8 mouse cellular contexts compared by ENCODE assay signal in the genomic region with DNA sequence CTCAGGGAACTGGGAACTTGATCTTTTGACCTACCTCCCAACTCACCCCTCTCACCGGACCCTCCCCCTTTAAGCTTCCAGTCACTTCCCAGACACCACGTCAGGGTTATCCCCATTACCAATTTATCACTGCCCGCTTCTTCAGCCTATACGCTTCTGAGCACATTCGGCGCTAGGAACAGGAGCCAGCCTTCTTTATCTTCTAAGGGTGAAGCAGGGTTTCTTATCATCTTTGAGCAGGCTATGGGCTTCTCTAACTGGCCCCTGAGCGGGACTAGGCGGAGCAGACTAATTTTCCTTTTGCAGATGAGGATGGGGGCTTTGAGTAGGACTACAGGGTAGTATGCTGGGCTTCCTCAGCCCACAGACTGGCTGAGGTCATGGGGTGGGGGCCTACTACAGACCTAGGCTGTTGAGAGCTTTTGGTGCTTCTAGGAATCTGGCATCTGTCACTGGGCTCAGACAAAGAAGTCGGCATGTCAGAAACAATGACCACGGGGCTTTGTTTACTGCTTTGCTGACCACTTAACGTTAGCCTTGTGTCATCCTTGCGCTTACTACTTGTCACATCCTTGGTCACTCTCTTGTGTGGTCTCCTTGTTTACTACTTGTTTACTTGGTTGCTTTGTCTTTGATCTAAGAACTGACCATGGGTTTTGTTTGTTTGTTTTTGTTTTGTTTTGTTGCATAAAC. TPM values are rescaled to one million over a fixed set of nuclear protein-coding genes. Genes with fewer than 3 reads are reported as not detected.
A peak's percentile ranks its signal among the peaks of the same experiment; 100 is the strongest.
DNase-seq lines count a peak whose midpoint lies in the region; ATAC-seq and TF ChIP-seq lines count a peak whose summit lies in the region.

A gene (minus strand): TSS at position 169 of the 693 bp plus-strand sequence.

- no peak for TF ChIP-seq CTCF in liver, adult 2 months (IDR thresholded peaks at IDR 0.05; ENCODE audit: low read depth, low read length)
- TF ChIP-seq CTCF in stomach, postnatal 0 days (IDR thresholded peaks at IDR 0.05; ENCODE audit: low read depth): no peak

- 15% methylated on average over 12 of the region's 12 CpGs for WGBS in heart, embryonic 10.5 days
- WGBS in liver, adult 2 months: 55% methylated on average over 12 of the region's 12 CpGs
- WGBS in stomach, postnatal 0 days: 30% methylated on average over 12 of the region's 12 CpGs

- H3K9ac ChIP-seq in liver, adult 2 months (ENCODE audit: low read depth, low read length): peak within 1 kb of the TSS; percentile 78
- peak within 1 kb of the TSS; percentile 55 for H3K9ac ChIP-seq in stomach, postnatal 0 days (ENCODE audit: low read length)

- DNase-seq in heart, embryonic 10.5 days (ENCODE audit: low spot score): peak; percentile 86
- no peak for DNase-seq in heart, postnatal 4 days
- no peak for DNase-seq in urinary bladder, adult 2 months (ENCODE audit: low spot score)
- no peak for DNase-seq in urinary bladder, adult 18-20 months (ENCODE audit: low spot score in 2 of 2)
- DNase-seq in liver, adult 2 months (ENCODE audit: extremely low read depth, low read depth, low spot score): no peak
- no peak for DNase-seq in stomach, postnatal 0 days (ENCODE audit: low spot score)
- DNase-seq in layer of hippocampus, adult 11-12 months (ENCODE audit: low spot score): no peak
- DNase-seq in gastrocnemius, postnatal 25 days: no peak

- peaks cover 24% of the 10 kb centered on the region for H3K4me1 ChIP-seq in heart, embryonic 10.5 days
- H3K4me1 ChIP-seq in liver, adult 2 months (ENCODE audit: control insufficient read depth, insufficient read depth, low read length): peaks cover 17% of the 10 kb centered on the region
- peaks cover 3% of the 10 kb centered on the region; the same call in 1 of the 2 replicates for H3K4me1 ChIP-seq in stomach, postnatal 0 days (replicated peaks; ENCODE audit: control insufficient read depth, insufficient read depth)

- H3K4me3 ChIP-seq in heart, embryonic 10.5 days: peak within 1 kb of the TSS; percentile 42
- H3K4me3 ChIP-seq in liver, adult 2 months (ENCODE audit: insufficient read depth, low read depth, low read length): peak within 1 kb of the TSS; percentile 72
- peak within 1 kb of the TSS; percentile 38 for H3K4me3 ChIP-seq in stomach, postnatal 0 days (ENCODE audit: low read depth, low read length)

- no peak for TF ChIP-seq EP300 in stomach, postnatal 0 days (optimal IDR thresholded peaks at IDR 0.05)

- no peaks in the 10 kb centered on the region for H3K36me3 ChIP-seq in heart, embryonic 10.5 days
- H3K36me3 ChIP-seq in liver, adult 2 months (ENCODE audit: control insufficient read depth, insufficient read depth, low read length): no peaks in the 10 kb centered on the region
- no peaks in the 10 kb centered on the region for H3K36me3 ChIP-seq in stomach, postnatal 0 days (ENCODE audit: control insufficient read depth, insufficient read depth, low read length)

- H3K27ac ChIP-seq in heart, embryonic 10.5 days: peak within 1 kb of the TSS; percentile 85
- peak within 1 kb of the TSS; percentile 85 for H3K27ac ChIP-seq in liver, adult 2 months (replicated peaks; ENCODE audit: insufficient read depth, low read depth, low read length)
- H3K27ac ChIP-seq in stomach, postnatal 0 days (replicated peaks): peak within 1 kb of the TSS; percentile 71

- peak within 1 kb of the TSS; percentile 62 for H3K4me2 ChIP-seq in stomach, postnatal 0 days (replicated peaks; ENCODE audit: low read depth)

- ATAC-seq in stomach, postnatal 0 days (ENCODE audit: low FRiP score, low TSS enrichment): 0 out of 2 replicates have a peak, but pooled peaks have one; percentile 27

- no peaks in the 10 kb centered on the region; the same call in 1 of the 2 replicates for H3K79me2 ChIP-seq in liver, adult 2 months (ENCODE audit: control insufficient read depth, insufficient read depth, low read length)

- H3K9me3 ChIP-seq in heart, embryonic 10.5 days: no peaks in the 10 kb centered on the region
- no peaks in the 10 kb centered on the region for H3K9me3 ChIP-seq in stomach, postnatal 0 days (ENCODE audit: control insufficient read depth, low read length)

- 0 out of 2 replicates have a peak, but pooled peaks cover 14% of the 10 kb centered on the region for H3K27me3 ChIP-seq in heart, embryonic 10.5 days (ENCODE audit: insufficient read depth, poor library complexity, severe bottlenecking)
- H3K27me3 ChIP-seq in liver, adult 2 months (ENCODE audit: control insufficient read depth, insufficient read depth, low read length): no peaks in the 10 kb centered on the region
- H3K27me3 ChIP-seq in stomach, postnatal 0 days (ENCODE audit: control insufficient read depth, insufficient read depth, low read length): no peaks in the 10 kb centered on the region

- no peak for TF ChIP-seq POLR2A in liver, adult 2 months (IDR thresholded peaks at IDR 0.05; ENCODE audit: extremely low read depth, insufficient read depth, low read length)

RNA-seq across cellular contexts. Expression of the gene that starts here (rescaled TPM):
- polyA plus RNA-seq in heart, embryonic 10.5 days (2016; fragmentation: Nextera tagmentation; extraction: Ambion mirVana): 1.6 and 2.6 TPM in 2 replicates
- total RNA-seq in heart, postnatal 4 days (2021): 1 to 10 TPM; 2.7 to 3.7 TPM
- 18.8 and 21.4 TPM in 2 replicates for polyA plus RNA-seq in urinary bladder, adult 2 months (2012; rRNA removed)
- 11.2 and 14.4 TPM in 2 replicates for total RNA-seq in liver, adult 2 months (2014; rRNA removed)
- polyA plus RNA-seq in liver, adult 2 months (2012; rRNA removed): 25.9 and 55.6 TPM in 2 replicates
- polyA plus RNA-seq in stomach, postnatal 0 days (2015; fragmentation: Nextera tagmentation; extraction: Ambion mirVana): 0.61 TPM in 2 replicates
- 1 to 10 TPM; 1.8 to 3.0 TPM for total RNA-seq in gastrocnemius, postnatal 25 days (2021)

Comparison
In these comparisons a context has a peak if more than half of its experiments do, and no peak if none do; other contexts are left out.
1. Peak in ATAC-seq, H3K4me3 ChIP-seq, H3K27ac ChIP-seq, H3K9ac ChIP-seq and H3K4me2 ChIP-seq in stomach, postnatal 0 days; RNA of the gene not detected or under 1 TPM.